Mouse (Mus musculus) left cerebral cortex, postnatal 10 days (tissue): ENCODE results near the gene Zfp622. TPM values are rescaled to one million over a fixed set of nuclear protein-coding genes. Genes with fewer than 3 reads are reported as not detected.

Experiments used
- DNase-seq, 2 experiments: peaks; one replicate each; pipeline ENCODE4 v3.0.0; 2021 to 2022; ENCODE audit warnings: low spot score in 2 of 2, mixed read lengths in 1 of 2; ENCODE audit errors: extremely low spot score in 1 of 2
- intact Hi-C: fragments of 180-260 bp; cut with DNase I; formaldehyde crosslinking; loops from one replicate; pipeline ENCODE4 v1.15.1; 2025
- total RNA-seq, 2 experiments: library from RNA; stranded (reverse); gene quantifications; 2 replicates each; pipeline ENCODE4 v1.2.3; 2021

Zfp622 gene
- total RNA-seq: 10 to 100 TPM; 38.7 to 43.6 TPM

- intact Hi-C loops: no loop called here
- DNase-seq: peak; percentile 97
Measured at GRCm38 (mm10) chr15:25984067-25984733, at the start of gene Zfp622. Gene Zfp622, plus strand, starts transcription at chr15:25984366.

GRCm38 (mm10) chr15:25934411-25934810 is 49.8 kb upstream of the Zfp622 start:
- DNase-seq: no peak
- intact Hi-C loops: no loop called here

- DNase-seq: no peak
- intact Hi-C loops: no loop called here
Measured at GRCm38 (mm10) chr15:25938496-25938895, 45.7 kb upstream of the Zfp622 start.

- DNase-seq: no peak
- intact Hi-C loops: loop anchor here (5.0 kb wide), 1 partner anchor 128 kb away; no protein-coding TSS in a partner anchor
Measured at GRCm38 (mm10) chr15:25940397-25941377, 43.5 kb upstream of the Zfp622 start.

GRCm38 (mm10) chr15:25941514-25941913 is 42.7 kb upstream of the Zfp622 start:
- intact Hi-C loops: loop anchor here (5.0 kb wide), 1 partner anchor 129 kb away; no protein-coding TSS in a partner anchor
- DNase-seq: no peak

- no peak for DNase-seq
- intact Hi-C loops: loop anchor here (5.0 kb wide), 1 partner anchor 130 kb away; no protein-coding TSS in a partner anchor
Measured at GRCm38 (mm10) chr15:25942415-25942814, 41.8 kb upstream of the Zfp622 start.

- intact Hi-C loops: loop anchor here (5.0 kb wide), 1 partner anchor 131 kb away; no protein-coding TSS in a partner anchor
- no peak for DNase-seq
Measured at GRCm38 (mm10) chr15:25943386-25944137, 40.6 kb upstream of the Zfp622 start.

GRCm38 (mm10) chr15:25945224-25945623 is 38.9 kb upstream of the Zfp622 start:
- intact Hi-C loops: no loop called here
- DNase-seq: no peak

GRCm38 (mm10) chr15:25946482-25946881 is 37.7 kb upstream of the Zfp622 start:
- DNase-seq: no peak
- intact Hi-C loops: no loop called here

- no peak for DNase-seq
- intact Hi-C loops: no loop called here
Measured at GRCm38 (mm10) chr15:25947383-25947782, 36.8 kb upstream of the Zfp622 start.

- intact Hi-C loops: no loop called here
- no peak for DNase-seq
Measured at GRCm38 (mm10) chr15:25948257-25949223, 35.6 kb upstream of the Zfp622 start.

- intact Hi-C loops: loop anchor here (10.0 kb wide), 1 partner anchor 515 kb away; no protein-coding TSS in a partner anchor
- DNase-seq: no peak
Measured at GRCm38 (mm10) chr15:25949696-25950095, 34.5 kb upstream of the Zfp622 start.

GRCm38 (mm10) chr15:25950584-25950983 is 33.6 kb upstream of the Zfp622 start:
- intact Hi-C loops: loop anchor here (10.0 kb wide), 1 partner anchor 516 kb away; no protein-coding TSS in a partner anchor
- DNase-seq: no peak

- intact Hi-C loops: loop anchor here (10.0 kb wide), 1 partner anchor 516 kb away; no protein-coding TSS in a partner anchor
- no peak for DNase-seq
Measured at GRCm38 (mm10) chr15:25951037-25951436, 33.1 kb upstream of the Zfp622 start.

- no peak for DNase-seq
- intact Hi-C loops: loop anchor here (5.0 to 10.0 kb wide), 2 partner anchors 224 to 521 kb away; no protein-coding TSS in a partner anchor
Measured at GRCm38 (mm10) chr15:25956001-25956400, 28.2 kb upstream of the Zfp622 start.

- no peak for DNase-seq
- intact Hi-C loops: loop anchor here (5.0 to 10.0 kb wide), 2 partner anchors 224 to 522 kb away; no protein-coding TSS in a partner anchor
Measured at GRCm38 (mm10) chr15:25956422-25957117, 27.6 kb upstream of the Zfp622 start.

GRCm38 (mm10) chr15:25957651-25958050 is 26.5 kb upstream of the Zfp622 start:
- intact Hi-C loops: loop anchor here (2.0 to 10.0 kb wide), 3 partner anchors 153 to 523 kb away; no protein-coding TSS in a partner anchor
- DNase-seq: no peak
